Mouse (Mus musculus): ENCODE data around the gene Klhdc7a.
"Not testable (repeated sequence)": the region's sequence is repeated elsewhere in the genome, so short reads cannot be mapped to it uniquely, and the experiment has no call there.

Klhdc7a gene

GRCm38 (mm10) chr4:139967922-139968321 is at the start of gene Klhdc7a:
Gene Klhdc7a, minus strand, starts transcription at chr4:139968026.
- peak; percentile 82 to 86 for DNase-seq

GRCm38 (mm10) chr4:140015916-140016315 is 48.1 kb upstream of the Klhdc7a start:
- no peak for DNase-seq

- no peak for DNase-seq
These were observed 43.1 kb upstream of the Klhdc7a start for GRCm38 (mm10) chr4:140010728-140011470.

GRCm38 (mm10) chr4:140004932-140005331 is 37.1 kb upstream of the Klhdc7a start:
- peak; percentile 8 to 47 for DNase-seq

GRCm38 (mm10) chr4:140004170-140004569 is 36.3 kb upstream of the Klhdc7a start:
- DNase-seq, result peak; percentile 69 to 80

GRCm38 (mm10) chr4:140002069-140002468 is 34.2 kb upstream of the Klhdc7a start:
- no peak for DNase-seq

GRCm38 (mm10) chr4:140000911-140001310 is 33.1 kb upstream of the Klhdc7a start:
- DNase-seq, result no peak

- no peak for DNase-seq
These were observed 31.2 kb upstream of the Klhdc7a start for GRCm38 (mm10) chr4:139999033-139999432.

GRCm38 (mm10) chr4:139995659-139996058 is 27.8 kb upstream of the Klhdc7a start:
- no peak for DNase-seq

GRCm38 (mm10) chr4:139993111-139993755 is 25.4 kb upstream of the Klhdc7a start:
- no peak for DNase-seq

- no peak for DNase-seq
These were observed 19.1 kb upstream of the Klhdc7a start for GRCm38 (mm10) chr4:139986913-139987312.

GRCm38 (mm10) chr4:139978716-139979115 is 10.9 kb upstream of the Klhdc7a start:
- DNase-seq, result peak; percentile 53 to 82

- peak; percentile 24 to 41 for DNase-seq
These were observed 9.5 kb upstream of the Klhdc7a start for GRCm38 (mm10) chr4:139977308-139977781.

GRCm38 (mm10) chr4:139974506-139974905 is 6.7 kb upstream of the Klhdc7a start:
- DNase-seq, result no peak

GRCm38 (mm10) chr4:139967475-139967891 is 343 bp downstream of the Klhdc7a start:
- peak; percentile 75 to 87 for DNase-seq

- peak in 1 of 2 experiments; percentile 37 for DNase-seq
These were observed 845 bp downstream of the Klhdc7a start for GRCm38 (mm10) chr4:139966981-139967380.

GRCm38 (mm10) chr4:139965596-139966185 is 2.1 kb downstream of the Klhdc7a start:
- no peak for DNase-seq

- no peak for DNase-seq
These were observed 3.4 kb downstream of the Klhdc7a start for GRCm38 (mm10) chr4:139964406-139964805.

GRCm38 (mm10) chr4:139963911-139964310 is 3.9 kb downstream of the Klhdc7a start:
- DNase-seq, result no peak

GRCm38 (mm10) chr4:139963059-139963458 is 4.8 kb downstream of the Klhdc7a start:
- peak; percentile 27 to 42 for DNase-seq

- DNase-seq, result no peak
These were observed 6.0 kb downstream of the Klhdc7a start for GRCm38 (mm10) chr4:139961816-139962215.

- not testable (repeated sequence) for DNase-seq
These were observed 6.5 kb downstream of the Klhdc7a start for GRCm38 (mm10) chr4:139961329-139961728.

- no peak for DNase-seq
These were observed 7.0 kb downstream of the Klhdc7a start for GRCm38 (mm10) chr4:139960724-139961315.

All from lung, adult 18-20 months (tissue).